Mouse (Mus musculus) liver, adult 2 months (tissue): ENCODE data around the gene Sept11. TPM values are rescaled to one million over a fixed set of nuclear protein-coding genes. Genes with fewer than 3 reads are reported as not detected.

Source experiments
- DNase-seq: peaks from one replicate; pipeline ENCODE4 v3.0.0-alpha.2; 2011; ENCODE audit warnings: low read depth, low spot score; ENCODE audit errors: extremely low read depth
- H3K27ac ChIP-seq: fragments of 200-500 bp; replicated peaks from 2 replicates; pipeline ENCODE4 v1.5.1; 2012; ENCODE audit warnings: low read depth, mild to moderate bottlenecking, control low read depth, inconsistent platforms, low read length; ENCODE audit not compliant: insufficient read depth
- H3K27me3 ChIP-seq: fragments of 200-500 bp; 2 replicates; pipeline ENCODE4 v1.6.1; 2012; ENCODE audit warnings: mild to moderate bottlenecking, moderate library complexity, low read length, inconsistent platforms; ENCODE audit not compliant: control insufficient read depth, insufficient read depth
- H3K36me3 ChIP-seq: fragments of 200-500 bp; 2 replicates; pipeline ENCODE4 v1.6.1; 2012; ENCODE audit warnings: low read length, inconsistent platforms; ENCODE audit not compliant: control insufficient read depth, insufficient read depth
- H3K4me1 ChIP-seq: fragments of 200-500 bp; 2 replicates; pipeline ENCODE4 v1.6.1; 2011; ENCODE audit warnings: low read length; ENCODE audit not compliant: control insufficient read depth, insufficient read depth
- H3K4me3 ChIP-seq: fragments of 200-500 bp; 2 replicates; pipeline ENCODE4 v1.5.1; 2011; ENCODE audit warnings: low read depth, mild to moderate bottlenecking, control low read depth, low read length, moderate library complexity; ENCODE audit not compliant: insufficient read depth
- H3K79me2 ChIP-seq: fragments of 200-500 bp; 2 replicates; pipeline ENCODE4 v1.6.1; 2012; ENCODE audit warnings: inconsistent platforms, mild to moderate bottlenecking, low read length, moderate library complexity; ENCODE audit not compliant: control insufficient read depth, insufficient read depth
- H3K9ac ChIP-seq: fragments of 200-500 bp; 2 replicates; pipeline ENCODE4 v1.6.1; 2012; ENCODE audit warnings: low read depth, mild to moderate bottlenecking, control low read depth, inconsistent platforms, low read length
- CTCF ChIP-seq: fragments of 200-500 bp; IDR thresholded peaks from 2 replicates; pipeline ENCODE4 v1.5.1; 2011; ENCODE audit warnings: low read depth, low read length, control low read depth
- POLR2A ChIP-seq: fragments of 200-500 bp; IDR thresholded peaks from 2 replicates; pipeline ENCODE4 v1.6.1; 2011; ENCODE audit warnings: low read length, control low read depth; ENCODE audit not compliant: insufficient read depth; ENCODE audit errors: extremely low read depth
- WGBS: fragments of 180-500 bp; shearing (Covaris S2); methylation state at CpG from one replicate; pipeline ENCODE4 v1.1.7; 2018; 5-methylcytosine and 5-hydroxymethylcytosine counted together
- polyA plus RNA-seq: library from polyadenylated mRNA; depleted of rRNA; stranded (reverse); fragments of >200 nt; gene quantifications from 2 replicates; pipeline ENCODE4 v1.2.3, GENCODE M21; 2012
- total RNA-seq: library from RNA; depleted of rRNA; stranded (reverse); fragments of >200 nt; gene quantifications from 2 replicates; pipeline ENCODE4 v1.2.3, GENCODE M21; 2014

Gene Sept11
- total and polyA plus RNA-seq, 2 experiments = 7.1 to 7.3 TPM

DNA sequence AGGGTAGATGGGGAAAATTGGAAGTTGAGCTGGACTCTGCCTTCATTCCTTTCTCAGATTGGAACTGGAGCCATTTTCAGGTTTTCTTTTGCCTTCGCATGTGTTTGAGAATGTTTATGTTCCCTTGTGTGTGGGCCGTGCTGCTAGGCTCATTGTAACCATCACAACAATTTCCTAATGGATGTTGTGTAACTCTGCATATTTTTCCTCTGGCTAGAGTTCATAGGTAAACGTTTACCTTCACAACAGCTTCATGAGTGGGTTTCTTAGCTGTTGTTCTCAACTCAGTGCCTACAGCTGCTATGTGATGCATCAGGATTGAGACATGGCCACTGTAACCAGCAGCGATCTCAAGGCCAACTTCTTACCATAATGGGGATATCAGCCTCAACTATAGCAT lies 15.5 kb downstream of the Sept11 start:
- H3K4me1 ChIP-seq = no peaks in the 10 kb centered on the region
- H3K9ac ChIP-seq = no peak overlapping the region
- WGBS = 49% methylated on average over 4 of the region's 4 CpGs
- H3K27me3 ChIP-seq = no peaks in the 10 kb centered on the region
- no peak overlapping the region for H3K4me3 ChIP-seq
- H3K27ac ChIP-seq = no peak overlapping the region
- DNase-seq = no peak
- H3K36me3 ChIP-seq = no peaks in the 10 kb centered on the region
- peaks cover 6% of the 10 kb centered on the region; the same call in 1 of the 2 replicates for H3K79me2 ChIP-seq
- TF ChIP-seq POLR2A (no peak), CTCF (no peak)

DNA sequence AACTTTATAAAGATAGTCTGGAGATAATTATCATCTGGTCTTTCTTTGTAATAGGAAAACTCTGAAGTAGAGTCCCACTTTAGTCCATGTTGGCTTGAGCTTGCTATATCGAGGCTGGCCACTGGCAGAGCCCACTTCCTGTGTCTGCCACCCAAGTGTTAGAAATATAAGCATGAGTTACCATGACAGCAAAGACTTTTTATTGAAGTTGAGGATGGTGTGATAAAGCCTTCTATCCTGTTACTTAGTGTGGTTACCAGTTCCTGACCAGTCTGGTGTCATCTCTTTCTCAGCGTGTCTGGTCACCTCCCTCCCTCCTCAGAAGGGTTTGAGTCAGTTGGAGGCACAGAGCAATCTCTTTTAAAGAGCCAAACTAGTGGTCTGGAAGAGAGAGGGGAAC lies 16.3 kb downstream of the Sept11 start:
- Histone ChIP-seq H3K9ac (no peak overlapping the region), H3K4me3 (no peak overlapping the region), H3K4me1 (no peaks in the 10 kb centered on the region), H3K36me3 (no peaks in the 10 kb centered on the region), H3K27ac (no peak overlapping the region), H3K27me3 (no peaks in the 10 kb centered on the region), H3K79me2 (peaks cover 4% of the 10 kb centered on the region; the same call in 1 of the 2 replicates)
- TF ChIP-seq CTCF (no peak), POLR2A (no peak)
- no peak for DNase-seq
- 88% methylated on average over 2 of the region's 2 CpGs for WGBS

DNA sequence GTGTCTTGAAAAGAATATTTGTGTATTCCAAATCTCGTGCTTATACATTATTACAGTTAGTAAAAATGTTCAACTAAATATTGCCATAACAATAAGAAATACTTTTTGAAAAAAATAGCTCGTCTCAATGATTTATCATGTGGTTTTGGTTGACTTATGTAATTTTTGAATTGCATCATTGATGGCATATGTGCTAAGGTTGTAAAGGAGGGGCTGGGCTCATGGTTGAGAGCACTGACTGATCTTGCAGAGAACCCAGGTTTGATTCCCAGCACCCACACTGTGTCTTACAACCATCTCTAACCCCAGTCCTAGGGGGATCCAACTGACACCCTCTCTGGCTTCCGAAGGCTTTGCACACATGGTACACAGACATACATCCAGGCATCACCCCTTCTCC lies 19.1 kb downstream of the Sept11 start:
- Histone ChIP-seq H3K4me1 (no peaks in the 10 kb centered on the region), H3K79me2 (0 out of 2 replicates have a peak, but pooled peaks cover 4% of the 10 kb centered on the region), H3K9ac (no peak overlapping the region), H3K27me3 (no peaks in the 10 kb centered on the region), H3K4me3 (no peak overlapping the region), H3K36me3 (no peaks in the 10 kb centered on the region), H3K27ac (no peak overlapping the region)
- no peak for DNase-seq
- WGBS = 97% methylated on average over 3 of the region's 3 CpGs
- no peak for TF ChIP-seq CTCF
- TF ChIP-seq POLR2A = no peak

DNA sequence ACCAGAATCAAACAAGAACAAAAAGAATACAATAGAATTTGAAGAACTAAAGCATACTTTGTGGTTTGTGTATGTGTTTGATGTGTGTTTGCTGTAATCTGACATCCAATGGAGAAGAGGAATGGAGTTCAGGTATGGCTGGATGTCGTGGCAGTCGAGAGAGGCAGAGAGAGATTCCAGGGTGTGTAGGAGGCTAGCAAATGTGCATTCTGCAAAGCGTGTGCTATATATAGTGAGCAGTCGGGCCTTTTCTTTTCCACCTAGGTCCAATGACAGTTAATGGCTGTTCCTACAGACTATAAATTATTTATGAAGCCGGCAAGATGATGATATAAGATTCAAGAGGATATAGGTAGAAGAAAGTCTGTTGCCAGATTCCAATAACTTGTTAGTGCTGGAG lies 20.3 kb downstream of the Sept11 start:
- peaks cover 4% of the 10 kb centered on the region; the same call in 1 of the 2 replicates for H3K79me2 ChIP-seq
- H3K36me3 ChIP-seq = no peaks in the 10 kb centered on the region
- 94% methylated on average over 5 of the region's 5 CpGs for WGBS
- DNase-seq = no peak
- no peaks in the 10 kb centered on the region for H3K4me1 ChIP-seq
- TF ChIP-seq POLR2A = no peak
- H3K9ac ChIP-seq = no peak overlapping the region
- H3K27ac ChIP-seq = no peak overlapping the region
- no peak overlapping the region for H3K4me3 ChIP-seq
- H3K27me3 ChIP-seq = no peaks in the 10 kb centered on the region

DNA sequence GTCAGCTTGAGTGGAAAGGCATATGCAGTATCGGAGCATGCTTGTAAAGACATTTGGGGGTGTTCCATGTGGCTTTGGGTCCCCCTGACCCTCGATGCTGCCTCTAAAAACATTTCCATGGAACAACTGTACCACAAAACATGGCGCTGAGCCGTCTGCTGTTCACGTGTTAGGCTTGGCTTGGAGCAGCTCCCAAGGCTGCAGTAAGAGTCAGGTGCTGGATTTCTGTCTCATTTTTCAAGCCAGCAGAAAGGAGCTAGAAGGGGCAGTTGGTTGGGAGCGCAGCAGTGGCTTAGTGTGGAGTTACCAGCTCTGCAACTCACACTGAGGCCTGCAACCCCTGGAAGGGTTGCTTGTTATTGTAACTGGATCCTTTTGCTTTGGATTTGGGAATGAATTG lies 21.3 kb downstream of the Sept11 start:
- TF ChIP-seq POLR2A (no peak), CTCF (no peak)
- no peaks in the 10 kb centered on the region for H3K4me1 ChIP-seq
- no peaks in the 10 kb centered on the region for H3K36me3 ChIP-seq
- H3K79me2 ChIP-seq = peaks cover 6% of the 10 kb centered on the region; the same call in 1 of the 2 replicates
- no peak overlapping the region for H3K27ac ChIP-seq
- no peak overlapping the region for H3K4me3 ChIP-seq
- WGBS = 95% methylated on average over 6 of the region's 6 CpGs
- DNase-seq = no peak
- no peak overlapping the region for H3K9ac ChIP-seq
- no peaks in the 10 kb centered on the region for H3K27me3 ChIP-seq

DNA sequence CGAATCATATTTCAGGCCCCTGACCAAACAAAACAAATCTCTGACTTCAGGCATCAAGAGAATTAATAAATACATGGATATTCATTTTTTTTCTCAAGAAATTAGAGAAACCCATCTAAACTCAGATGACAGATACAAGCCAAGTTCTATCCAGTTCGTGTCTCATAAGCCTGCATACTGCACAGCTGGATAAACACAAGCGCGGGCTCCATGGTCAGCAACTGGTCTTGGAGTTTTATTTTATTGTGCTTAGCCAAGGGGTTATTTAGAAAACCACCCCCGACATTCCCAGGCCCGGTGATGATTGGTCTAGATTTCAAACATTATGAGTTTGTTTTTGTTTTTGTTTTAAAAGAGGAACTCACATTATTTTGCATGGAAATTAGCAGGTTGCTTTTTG lies 21.8 kb downstream of the Sept11 start:
- no peak overlapping the region for H3K4me3 ChIP-seq
- WGBS = 82% methylated on average over 6 of the region's 6 CpGs
- no peaks in the 10 kb centered on the region for H3K27me3 ChIP-seq
- peaks cover 6% of the 10 kb centered on the region; the same call in 1 of the 2 replicates for H3K79me2 ChIP-seq
- no peaks in the 10 kb centered on the region for H3K36me3 ChIP-seq
- H3K9ac ChIP-seq = no peak overlapping the region
- H3K27ac ChIP-seq = no peak overlapping the region
- DNase-seq = no peak
- no peaks in the 10 kb centered on the region for H3K4me1 ChIP-seq
- TF ChIP-seq CTCF (no peak), POLR2A (no peak)
